Mouse (Mus musculus) gastrocnemius, postnatal 14 days (tissue): ENCODE data around the gene Rbm19. TPM values are rescaled to one million over a fixed set of nuclear protein-coding genes. Genes with fewer than 3 reads are reported as not detected.
A peak's percentile ranks its signal among the peaks of the same experiment; 100 is the strongest.

Source experiments
- DNase-seq: peaks from one replicate; pipeline ENCODE4 v3.0.0; 2021; ENCODE audit warnings: mixed read lengths
- intact Hi-C: fragments of 180-260 bp; cut with DNase I; formaldehyde crosslinking; loops from one replicate; pipeline ENCODE4 v1.15.1; 2025; ENCODE audit warnings: low total_unique reads
- total RNA-seq, 2 experiments: library from RNA; stranded (reverse); gene quantifications; 2 replicates each; pipeline ENCODE4 v1.2.3; 2021

The Rbm19 gene
- total RNA-seq, 2 experiments from 2014 or later = 14.4 to 18.6 TPM

- intact Hi-C loops = no loop called here
Measured at GRCm38 (mm10) chr5:120190001-120190582, 73.8 kb downstream of the Rbm19 start.

GRCm38 (mm10) chr5:120191620-120192019, 75.4 kb downstream of the Rbm19 start:
- intact Hi-C loops = no loop called here
- peak; percentile 36 for DNase-seq

More at GRCm38 (mm10) chr5:120190001-120190582, 73.8 kb downstream of the Rbm19 start:
- DNase-seq = no peak

- intact Hi-C loops = no loop called here
- no peak for DNase-seq
Measured at GRCm38 (mm10) chr5:120194309-120194941, 78.2 kb downstream of the Rbm19 start.

- no peak for DNase-seq
- intact Hi-C loops = no loop called here
Measured at GRCm38 (mm10) chr5:120194948-120195347, 78.7 kb downstream of the Rbm19 start.

- intact Hi-C loops = no loop called here
- DNase-seq = no peak
Measured at GRCm38 (mm10) chr5:120196879-120197278, 80.6 kb downstream of the Rbm19 start.

- DNase-seq = peak; percentile 58
- intact Hi-C loops = no loop called here
Measured at GRCm38 (mm10) chr5:120197813-120198387, 81.6 kb downstream of the Rbm19 start.

GRCm38 (mm10) chr5:120199865-120200264, 83.6 kb downstream of the Rbm19 start:
- DNase-seq = no peak
- intact Hi-C loops = no loop called here

GRCm38 (mm10) chr5:120204316-120204715, 88.1 kb downstream of the Rbm19 start:
- no peak for DNase-seq
- intact Hi-C loops = no loop called here

- intact Hi-C loops = no loop called here
- no peak for DNase-seq
Measured at GRCm38 (mm10) chr5:120206313-120206943, 90.2 kb downstream of the Rbm19 start.

- no peak for DNase-seq
- intact Hi-C loops = no loop called here
Measured at GRCm38 (mm10) chr5:120207492-120207891, 91.2 kb downstream of the Rbm19 start.

GRCm38 (mm10) chr5:120210668-120211067, 94.4 kb downstream of the Rbm19 start:
- no peak for DNase-seq
- intact Hi-C loops = loop anchor here (2.0 to 5.0 kb wide), 2 partner anchors 38 to 66 kb away; no protein-coding TSS in a partner anchor

GRCm38 (mm10) chr5:120211182-120211581, 94.9 kb downstream of the Rbm19 start:
- intact Hi-C loops = loop anchor here (2.0 to 5.0 kb wide), 2 partner anchors 39 to 66 kb away; no protein-coding TSS in a partner anchor

GRCm38 (mm10) chr5:120214511-120214910, 98.2 kb downstream of the Rbm19 start:
- intact Hi-C loops = loop anchor here (5.0 kb wide), 1 partner anchor 42 kb away; no protein-coding TSS in a partner anchor
- DNase-seq = no peak

More at GRCm38 (mm10) chr5:120211182-120211581, 94.9 kb downstream of the Rbm19 start:
- peak; percentile 35 for DNase-seq

GRCm38 (mm10) chr5:120221216-120221615, 105.0 kb downstream of the Rbm19 start:
- no peak for DNase-seq
- intact Hi-C loops = no loop called here

GRCm38 (mm10) chr5:120225383-120225782, 109.1 kb downstream of the Rbm19 start:
- intact Hi-C loops = no loop called here
- no peak for DNase-seq

GRCm38 (mm10) chr5:120228613-120229409, 112.5 kb downstream of the Rbm19 start:
- intact Hi-C loops = no loop called here
- no peak for DNase-seq

- intact Hi-C loops = no loop called here
- DNase-seq = no peak
Measured at GRCm38 (mm10) chr5:120231435-120232147, 115.3 kb downstream of the Rbm19 start.

GRCm38 (mm10) chr5:120235147-120235546, 118.9 kb downstream of the Rbm19 start:
- intact Hi-C loops = no loop called here
- DNase-seq = no peak

- intact Hi-C loops = no loop called here
- no peak for DNase-seq
Measured at GRCm38 (mm10) chr5:120235571-120235970, 119.3 kb downstream of the Rbm19 start.
